ENCODE assay signal across 27 mouse cellular contexts in the genomic region with DNA sequence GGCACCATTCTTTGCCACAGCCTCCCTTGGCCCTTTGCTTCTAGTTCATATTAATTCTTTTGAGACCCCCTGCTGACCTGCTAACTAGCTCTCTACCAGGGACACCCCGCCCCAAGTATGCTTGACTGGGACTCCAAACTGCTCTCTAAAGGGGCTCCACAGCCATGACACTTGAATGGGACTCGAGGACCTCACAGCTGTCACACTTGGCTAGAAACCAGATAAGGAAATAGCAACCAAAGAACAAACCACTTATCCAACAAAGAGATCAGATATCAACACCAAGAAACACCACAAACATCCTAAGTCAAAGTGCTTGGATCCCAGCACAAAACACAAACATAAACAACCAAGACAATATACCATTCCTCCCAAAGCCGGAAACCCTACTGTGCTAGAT. TPM values are rescaled to one million over a fixed set of nuclear protein-coding genes. Genes with fewer than 3 reads are reported as not detected.
"Had no signal": no experiment of that assay in that cellular context is flagged by ENCODE, and none has a peak within 500 bp of the region (broad histone marks: within the 10 kb centered on the region; RNA-seq: fewer than 3 reads in every experiment).

No protein-coding gene starts in this region.

- H3K9me3 ChIP-seq: heart, embryonic 13.5 days; heart, embryonic 15.5 days; hindbrain, embryonic 10.5 days; hindbrain, embryonic 12.5 days; intestine, embryonic 15.5 days; kidney, embryonic 15.5 days; limb, embryonic 13.5 days; limb, embryonic 15.5 days; liver, embryonic 12.5 days had no signal

- H3K27ac ChIP-seq: gastrocnemius, adult 2 months; heart, adult 2 months; heart, embryonic 13.5 days; heart, embryonic 15.5 days; hindbrain, embryonic 10.5 days; hindbrain, embryonic 12.5 days; hindbrain, embryonic 14.5 days; intestine, embryonic 15.5 days; kidney, embryonic 15.5 days; kidney, postnatal 0 days; limb, embryonic 13.5 days; limb, embryonic 15.5 days; liver, embryonic 12.5 days; liver, embryonic 14.5 days had no signal

- H3K4me3 ChIP-seq: gastrocnemius, adult 2 months; heart, adult 2 months; heart, embryonic 13.5 days; heart, embryonic 15.5 days; hindbrain, embryonic 10.5 days; hindbrain, embryonic 12.5 days; intestine, embryonic 15.5 days; kidney, embryonic 15.5 days; limb, embryonic 13.5 days; limb, embryonic 15.5 days; liver, embryonic 12.5 days had no signal

- H3K27me3 ChIP-seq: heart, embryonic 13.5 days; heart, embryonic 15.5 days; hindbrain, embryonic 12.5 days; intestine, embryonic 15.5 days; kidney, embryonic 15.5 days; limb, embryonic 13.5 days; limb, embryonic 15.5 days; liver, embryonic 12.5 days had no signal

- H3K4me2 ChIP-seq: heart, embryonic 13.5 days; heart, embryonic 15.5 days; hindbrain, embryonic 12.5 days; hindbrain, embryonic 14.5 days; intestine, embryonic 15.5 days; kidney, embryonic 15.5 days; limb, embryonic 13.5 days; limb, embryonic 15.5 days; liver, embryonic 12.5 days had no signal

- ATAC-seq: hindbrain, embryonic 16.5 days; inflammation-experienced regulatory T-cells, adult 6 months; intestine, embryonic 15.5 days; intestine, postnatal 0 days; liver, embryonic 12.5 days had no signal

- H3K9ac ChIP-seq: heart, embryonic 13.5 days; heart, embryonic 15.5 days; hindbrain, embryonic 12.5 days; hindbrain, embryonic 14.5 days; intestine, embryonic 15.5 days; kidney, embryonic 15.5 days; limb, embryonic 13.5 days; limb, embryonic 15.5 days; liver, embryonic 12.5 days; liver, embryonic 14.5 days had no signal

- H3K4me1 ChIP-seq: hindbrain, embryonic 10.5 days; hindbrain, embryonic 12.5 days; intestine, embryonic 15.5 days; kidney, embryonic 15.5 days; limb, embryonic 13.5 days; limb, embryonic 15.5 days; liver, embryonic 12.5 days had no signal

- H3K36me3 ChIP-seq: heart, embryonic 13.5 days; heart, embryonic 15.5 days; hindbrain, embryonic 10.5 days; hindbrain, embryonic 12.5 days; intestine, embryonic 15.5 days; kidney, embryonic 15.5 days; limb, embryonic 13.5 days; limb, embryonic 15.5 days; liver, embryonic 12.5 days had no signal

- DNase-seq: gastrocnemius, adult 2 months; gastrocnemius, postnatal 10 days; gastrocnemius, postnatal 25 days; heart, adult 2 months; heart, postnatal 4 days; kidney, adult 18-20 months; kidney, adult 9 months; kidney, postnatal 36 days; layer of hippocampus, adult 9-11 months; layer of hippocampus, postnatal 36 days; left cerebral cortex, postnatal 4 days had no signal

RNA-seq across cellular contexts. Expression of a gene that starts 58.4 kb away (rescaled TPM):
- polyA plus RNA-seq: inflammation-experienced regulatory T-cells, adult 6 months; liver, adult 2 months had no signal
